Mouse (Mus musculus) bone marrow, adult 2 months (tissue): ENCODE measurements around the gene Prkcq. TPM values are rescaled to one million over a fixed set of nuclear protein-coding genes. Genes with fewer than 3 reads are reported as not detected.

ENCODE experiments used
- H3K27ac ChIP-seq: fragments of 200-500 bp; 2 replicates; pipeline ENCODE4 v1.5.1; 2012; ENCODE audit warnings: low read depth, mild to moderate bottlenecking, control low read depth, inconsistent platforms, low read length; ENCODE audit not compliant: control insufficient read depth, poor library complexity, insufficient read depth
- H3K4me1 ChIP-seq: fragments of 200-500 bp; 2 replicates; pipeline ENCODE4 v1.6.1; 2011; ENCODE audit warnings: low read length; ENCODE audit not compliant: control insufficient read depth, insufficient read depth
- H3K4me3 ChIP-seq: fragments of 200-500 bp; replicated peaks from 2 replicates; pipeline ENCODE3; 2011; ENCODE audit warnings: mild to moderate bottlenecking, low read depth, low read length, control low read depth; ENCODE audit not compliant: control insufficient read depth
- CTCF ChIP-seq: fragments of 200-500 bp; IDR thresholded peaks from 2 replicates; pipeline ENCODE4 v1.5.1; 2011; ENCODE audit warnings: low read length, control low read depth; ENCODE audit not compliant: control insufficient read depth, insufficient read depth
- POLR2A ChIP-seq: fragments of 200-500 bp; IDR thresholded peaks from 2 replicates; pipeline ENCODE4 v1.6.1; 2011; ENCODE audit warnings: low read depth, mild to moderate bottlenecking, control low read depth, low read length, borderline replicate concordance; ENCODE audit not compliant: control insufficient read depth
- WGBS: fragments of 180-500 bp; shearing (Covaris S2); methylation state at CpG from one replicate; pipeline ENCODE4 v1.1.7; 2018; 5-methylcytosine and 5-hydroxymethylcytosine counted together
- polyA plus RNA-seq: library from polyadenylated mRNA; stranded (reverse); fragments of >200 nt; gene quantifications from 2 replicates; pipeline ENCODE4 v1.2.4, GENCODE M21; 2011; ENCODE audit warnings: low replicate concordance; ENCODE audit not compliant: missing spikeins, insufficient read depth, insufficient read length

Prkcq gene
- polyA plus RNA-seq, 1 experiment: 25.8 TPM

DNA sequence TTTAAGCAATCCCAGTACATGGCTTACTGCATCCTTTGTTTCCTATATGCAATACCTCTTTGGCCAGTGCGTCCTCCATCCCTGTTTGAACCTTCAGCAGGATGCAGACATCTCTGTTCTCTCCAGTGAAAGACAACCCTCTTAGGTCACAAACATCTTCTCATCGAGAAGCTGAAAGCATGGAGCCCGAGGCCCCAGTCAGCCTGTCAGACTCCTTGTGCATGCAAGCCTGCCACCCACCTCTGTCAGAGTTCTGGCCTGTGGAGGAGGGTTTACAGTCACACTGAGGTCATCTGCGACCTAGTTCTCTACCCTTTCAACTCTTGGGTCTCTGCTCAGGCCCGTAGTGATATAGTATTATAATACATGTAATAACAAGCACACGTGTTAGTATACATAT lies 119.0 kb downstream of the Prkcq start:
- TF ChIP-seq POLR2A (no peak), CTCF (no peak)
- Histone ChIP-seq H3K4me1 (no peaks in the 10 kb centered on the region), H3K27ac (no peak overlapping the region), H3K4me3 (no peak overlapping the region)
- WGBS: 89% methylated on average over 6 of the region's 6 CpGs

DNA sequence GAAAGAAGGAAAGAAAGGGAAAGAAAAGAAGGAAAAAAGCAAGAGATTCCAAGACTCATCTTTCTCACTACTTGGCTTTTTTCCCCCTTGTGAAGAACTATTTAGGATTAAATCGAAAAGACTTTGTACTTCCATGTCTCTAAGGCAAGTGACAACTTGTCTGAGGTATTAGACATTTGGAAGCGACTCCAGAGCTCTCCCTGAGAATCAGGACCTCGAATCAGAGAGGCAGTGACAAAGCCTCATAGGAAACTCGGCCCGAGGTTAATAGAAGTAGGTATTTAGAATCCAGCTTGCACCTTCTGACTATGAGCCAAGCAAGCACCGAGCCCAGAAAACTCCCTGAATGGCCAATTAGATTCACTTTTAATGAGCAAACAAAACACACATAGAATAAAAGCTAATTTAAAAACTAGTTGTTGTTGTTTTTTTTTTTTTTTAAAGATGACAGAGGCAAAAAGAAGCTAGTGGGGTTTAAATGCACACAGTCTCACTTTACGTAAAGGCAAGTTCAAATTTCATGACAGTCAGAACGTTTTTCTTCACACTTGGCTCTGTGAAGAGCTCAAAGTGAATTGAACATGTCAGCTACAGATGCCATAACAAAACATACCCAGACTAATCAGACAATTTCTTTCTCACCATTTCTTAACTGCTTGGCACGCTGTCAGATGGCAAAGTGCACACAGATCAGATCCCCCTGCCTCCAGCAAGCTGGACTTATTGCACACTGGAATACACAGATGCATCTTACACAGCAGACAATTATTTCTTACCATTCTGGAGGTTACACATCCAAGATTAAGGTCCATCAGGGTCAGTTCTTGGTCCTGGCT lies 119.9 kb downstream of the Prkcq start:
- Histone ChIP-seq H3K4me3 (no peak overlapping the region), H3K27ac (no peak overlapping the region), H3K4me1 (no peaks in the 10 kb centered on the region)
- 80% methylated on average over 9 of the region's 9 CpGs for WGBS
- TF ChIP-seq CTCF (no peak), POLR2A (no peak)

DNA sequence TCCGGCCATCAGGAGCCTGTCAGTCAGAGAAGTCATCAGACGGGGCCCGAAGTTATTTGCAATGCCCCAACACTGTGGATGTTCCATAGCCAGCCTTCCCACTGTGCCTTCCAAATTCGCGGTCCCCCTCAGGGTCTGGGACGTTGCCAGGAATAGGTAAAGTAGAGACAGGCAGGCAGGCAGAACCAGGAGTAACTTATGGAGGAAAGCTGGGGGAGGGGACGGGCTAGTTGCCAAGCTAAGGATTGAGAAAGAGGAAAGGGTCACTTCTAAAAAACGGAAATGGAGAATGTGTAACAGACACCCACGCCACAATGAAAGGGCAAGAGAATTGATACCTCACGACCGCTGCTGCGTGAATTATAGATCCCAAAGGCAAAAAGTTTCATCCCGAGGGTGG lies 121.2 kb downstream of the Prkcq start:
- H3K4me3 ChIP-seq: no peak overlapping the region

DNA sequence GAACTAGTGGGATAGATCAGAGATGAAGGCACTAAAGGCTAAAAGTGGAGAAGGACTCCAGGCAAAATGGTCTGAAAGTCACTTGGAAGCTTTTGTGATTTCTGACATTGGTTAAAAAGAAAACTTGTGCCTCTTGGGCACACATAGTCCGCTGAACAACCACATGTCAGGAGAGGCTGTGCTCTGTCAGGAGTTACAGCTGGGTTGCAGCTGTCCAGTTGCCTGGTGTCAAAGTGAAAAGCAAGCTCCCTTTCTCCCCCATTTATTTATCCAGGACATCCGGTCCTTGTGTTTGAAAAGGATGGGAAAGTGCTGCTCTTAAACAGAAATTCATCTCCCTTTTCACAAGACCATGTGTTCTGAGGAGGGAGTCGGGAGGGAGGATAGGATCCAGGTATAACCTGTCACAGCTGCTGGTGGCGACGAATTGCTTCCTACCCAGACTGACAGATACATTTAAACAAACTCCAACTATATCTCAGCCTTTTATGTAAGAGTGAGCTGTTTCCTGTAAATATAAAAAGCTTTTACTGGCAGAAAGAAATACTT lies 122.8 kb downstream of the Prkcq start:
- 83% methylated on average over 5 of the region's 5 CpGs for WGBS
- no peak overlapping the region for H3K27ac ChIP-seq
- TF ChIP-seq POLR2A (no peak), CTCF (no peak)

More for the DNA sequence above, 121.2 kb downstream of the Prkcq start:
- no peak overlapping the region for H3K27ac ChIP-seq
- no peaks in the 10 kb centered on the region for H3K4me1 ChIP-seq
- 61% methylated on average over 13 of the region's 13 CpGs for WGBS
- TF ChIP-seq CTCF: no peak
- no peak for TF ChIP-seq POLR2A

DNA sequence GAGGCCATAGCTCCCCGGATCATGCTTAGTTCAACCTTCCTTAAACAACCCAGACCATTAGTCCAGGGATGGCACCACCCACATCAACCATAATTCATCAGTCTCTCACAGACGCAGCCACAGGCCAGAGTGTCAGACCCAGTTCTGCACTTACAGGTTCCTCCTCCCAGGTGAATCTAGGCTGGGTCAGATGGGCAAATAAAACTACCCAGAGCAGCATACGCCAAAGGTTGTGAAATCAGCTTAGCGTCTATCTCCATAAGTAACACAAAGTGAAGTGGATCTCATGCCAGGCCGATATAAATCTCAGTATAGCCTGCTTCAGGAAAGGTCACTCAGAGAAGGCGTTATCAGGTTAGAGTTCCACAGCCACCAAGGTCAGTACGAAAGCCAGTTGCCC lies 126.9 kb downstream of the Prkcq start:
- H3K27ac ChIP-seq: no peak overlapping the region
- 75% methylated on average over 7 of the region's 7 CpGs for WGBS
- TF ChIP-seq POLR2A: no peak
- TF ChIP-seq CTCF: no peak
- no peaks in the 10 kb centered on the region for H3K4me1 ChIP-seq
- no peak overlapping the region for H3K4me3 ChIP-seq

More for the DNA sequence above, 122.8 kb downstream of the Prkcq start:
- H3K4me3 ChIP-seq: no peak overlapping the region
- no peaks in the 10 kb centered on the region for H3K4me1 ChIP-seq

DNA sequence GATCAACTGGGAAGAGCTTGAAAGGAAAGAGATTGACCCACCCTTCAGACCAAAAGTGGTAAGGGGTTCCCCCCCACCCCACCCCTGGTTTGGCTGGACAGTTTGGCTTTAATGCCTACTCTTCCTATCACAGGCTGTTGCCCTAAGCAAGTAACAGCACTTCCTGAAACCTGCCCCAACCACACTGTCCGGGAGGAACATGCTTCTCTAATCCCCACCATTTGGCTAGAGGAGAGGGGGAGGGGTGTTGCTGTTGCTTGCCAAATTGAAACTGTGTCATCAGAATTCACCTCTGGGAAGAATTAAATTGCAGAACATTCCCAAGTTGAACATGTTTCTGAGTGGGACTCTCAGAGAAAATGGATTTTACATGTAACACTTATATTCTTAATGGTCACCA lies 127.5 kb downstream of the Prkcq start:
- Histone ChIP-seq H3K27ac (no peak overlapping the region), H3K4me3 (no peak overlapping the region), H3K4me1 (no peaks in the 10 kb centered on the region)
- WGBS: 13% methylated on average over 1 of the region's 1 CpGs
- TF ChIP-seq CTCF: no peak
- TF ChIP-seq POLR2A: no peak

DNA sequence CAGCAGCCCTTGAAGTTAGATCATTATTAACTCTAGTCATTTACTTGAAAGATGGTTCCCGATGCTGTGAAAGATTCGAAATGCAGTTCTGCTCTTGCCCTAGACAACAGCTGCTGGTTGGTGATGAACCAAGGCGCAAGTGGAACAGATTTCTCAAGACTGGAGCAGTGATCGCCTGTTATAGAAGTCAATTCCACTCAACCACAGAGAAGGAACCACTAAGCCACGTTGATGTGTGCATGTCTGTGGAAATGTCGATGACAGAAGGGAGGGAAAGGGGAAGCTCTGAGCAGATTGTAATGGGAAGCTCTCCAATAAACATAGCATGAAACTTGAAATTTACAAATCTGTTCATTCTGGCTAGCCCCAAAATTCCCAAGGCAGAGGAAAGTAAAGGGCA lies 128.5 kb downstream of the Prkcq start:
- H3K4me1 ChIP-seq: no peaks in the 10 kb centered on the region
- no peak overlapping the region for H3K27ac ChIP-seq
- TF ChIP-seq POLR2A (no peak), CTCF (no peak)
- 29% methylated on average over 6 of the region's 6 CpGs for WGBS
- H3K4me3 ChIP-seq: no peak overlapping the region

DNA sequence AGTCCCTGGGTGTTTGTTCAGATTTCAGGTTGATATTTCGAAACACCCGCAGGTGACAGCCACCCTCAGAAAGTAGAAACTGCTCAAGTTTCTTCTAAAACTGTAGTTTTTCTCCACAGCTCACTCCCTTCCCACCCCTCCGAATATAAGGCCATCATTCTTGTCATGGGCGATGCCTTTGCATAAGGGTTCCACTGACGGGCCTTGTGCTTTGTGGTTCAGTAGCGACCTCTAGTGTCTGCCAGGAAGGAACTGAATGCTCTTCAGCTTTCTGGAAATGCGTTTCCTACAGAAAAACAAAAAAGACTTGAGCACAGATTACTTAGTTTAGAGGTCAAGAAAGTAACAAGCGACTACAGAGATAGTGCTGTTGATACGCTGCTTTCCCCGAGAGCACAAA lies 148.3 kb downstream of the Prkcq start:
- Histone ChIP-seq H3K4me3 (no peak overlapping the region), H3K4me1 (no peaks in the 10 kb centered on the region), H3K27ac (no peak overlapping the region)
- TF ChIP-seq CTCF (peak; percentile 70), POLR2A (no peak)
- 35% methylated on average over 10 of the region's 10 CpGs for WGBS

DNA sequence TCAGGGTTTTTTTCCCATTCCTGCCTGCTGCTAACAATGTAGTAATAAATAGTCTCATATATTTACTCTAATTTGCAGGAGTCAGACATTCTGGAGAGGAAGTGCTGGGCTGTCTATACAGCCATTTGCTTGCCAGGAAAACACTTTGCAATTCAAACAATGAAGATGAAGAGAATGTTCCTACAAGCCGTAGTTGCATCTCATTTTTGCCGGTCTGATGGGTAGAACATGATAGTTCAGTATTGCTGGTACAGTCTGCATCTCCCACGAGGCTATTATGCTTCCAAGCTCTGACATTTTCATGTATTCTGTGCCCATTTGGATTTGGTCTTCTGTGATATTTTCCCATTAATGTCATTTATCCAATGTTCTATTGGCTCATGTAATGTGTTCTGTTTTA lies 150.5 kb downstream of the Prkcq start:
- 78% methylated on average over 3 of the region's 3 CpGs for WGBS
- H3K4me1 ChIP-seq: no peaks in the 10 kb centered on the region
- TF ChIP-seq CTCF (no peak), POLR2A (no peak)
- H3K27ac ChIP-seq: no peak overlapping the region
- no peak overlapping the region for H3K4me3 ChIP-seq
